Mouse (Mus musculus): ENCODE data around the gene Dld. TPM values are rescaled to one million over a fixed set of nuclear protein-coding genes. Genes with fewer than 3 reads are reported as not detected.

Dld gene
- total RNA-seq, 2 experiments from 2014 or later, result 111 to 119 TPM

DNA sequence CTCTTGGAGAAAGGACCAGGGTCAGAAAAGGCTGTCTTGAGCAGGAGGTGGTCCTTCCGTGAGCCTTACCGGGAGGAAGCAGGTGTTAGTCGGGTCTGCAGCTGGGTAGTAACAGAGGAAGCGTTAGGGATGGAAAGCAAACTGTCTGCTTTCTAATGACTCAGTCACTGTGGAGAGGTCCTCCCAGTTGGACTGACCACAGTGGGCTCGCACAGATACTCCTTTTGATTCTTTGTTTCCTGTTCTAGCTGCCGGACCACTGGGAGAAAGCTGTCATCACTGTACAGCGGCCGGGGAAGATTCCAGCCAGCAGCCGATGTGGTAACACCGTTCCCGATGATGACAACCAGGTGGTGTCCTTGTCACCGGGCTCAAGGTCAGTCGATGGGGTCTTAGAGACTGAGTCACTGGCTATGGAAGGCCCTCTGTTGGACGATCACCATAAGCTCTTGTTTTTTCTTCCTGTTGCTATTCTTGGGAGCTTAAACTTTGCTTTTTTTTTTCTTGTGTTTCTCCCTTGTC, 51.5 kb downstream of the Dld start:
- intact Hi-C loops (cut with DNase I), result no loop called here
- DNase-seq (ENCODE audit: extremely low spot score in 1 of 2, low spot score in 2 of 2), result no peak

DNA sequence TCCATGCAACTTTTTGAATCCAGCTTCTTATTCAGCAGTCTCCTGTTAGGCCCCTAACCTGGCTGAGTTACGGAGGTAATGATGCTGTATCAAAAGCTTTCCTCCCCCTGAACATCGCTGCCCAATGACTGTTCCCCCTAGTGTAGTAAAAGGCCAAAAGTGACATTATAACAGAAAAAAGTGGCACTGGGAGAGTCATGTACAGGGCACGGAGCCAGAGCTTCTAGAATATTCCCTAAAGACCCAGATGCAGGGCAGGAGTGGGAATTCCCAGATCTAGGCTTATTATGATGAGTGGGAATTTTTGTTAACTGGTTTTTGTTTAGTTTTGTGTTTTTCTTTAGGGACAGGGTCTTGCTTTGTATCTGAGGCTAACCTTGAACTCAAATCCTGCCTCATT, 52.1 kb downstream of the Dld start:
- intact Hi-C loops (cut with DNase I), result no loop called here
- no peak for DNase-seq (ENCODE audit: extremely low spot score in 1 of 2, low spot score in 2 of 2)

DNA sequence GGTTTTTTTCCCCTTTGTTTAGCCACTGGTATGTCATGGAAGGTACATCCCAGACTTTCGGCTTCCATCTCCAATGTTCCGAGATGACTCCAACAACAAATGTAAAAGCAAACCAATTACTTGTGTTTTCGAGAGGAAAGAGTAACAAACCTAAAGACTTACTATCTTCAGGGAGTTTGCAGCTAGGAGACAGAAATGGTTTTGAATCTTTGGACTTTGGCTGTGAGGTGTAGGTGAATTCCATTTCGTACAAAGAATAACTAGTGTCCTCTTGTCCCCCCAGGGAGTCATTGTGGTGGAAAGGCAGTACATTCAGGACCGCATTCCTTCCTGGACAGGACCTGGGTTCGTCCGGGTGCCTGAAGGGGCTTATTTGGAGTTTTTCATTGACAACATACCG, 52.7 kb downstream of the Dld start:
- DNase-seq (ENCODE audit: extremely low spot score in 1 of 2, low spot score in 2 of 2), result no peak
- intact Hi-C loops (cut with DNase I), result no loop called here

DNA sequence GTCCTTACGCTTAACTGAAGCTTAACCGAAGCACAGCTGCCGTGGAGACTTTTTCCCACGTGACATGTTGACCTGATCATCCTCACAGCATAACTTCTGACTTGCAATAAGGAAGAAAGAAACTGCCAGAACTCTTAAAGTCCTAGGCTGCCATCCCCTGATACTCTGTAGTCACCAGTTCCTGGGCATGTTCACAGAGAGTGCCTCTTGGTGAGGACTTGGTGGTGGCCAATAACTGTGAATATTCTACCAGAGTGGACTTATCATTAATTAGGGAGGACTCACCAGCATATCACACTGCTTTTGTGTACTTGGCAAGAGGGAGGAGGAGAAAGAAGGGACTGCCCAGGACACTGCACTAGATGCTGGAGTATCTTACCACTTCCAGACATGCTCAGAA, 53.1 kb downstream of the Dld start:
- no peak for DNase-seq (ENCODE audit: extremely low spot score in 1 of 2, low spot score in 2 of 2)
- intact Hi-C loops (cut with DNase I), result no loop called here

DNA sequence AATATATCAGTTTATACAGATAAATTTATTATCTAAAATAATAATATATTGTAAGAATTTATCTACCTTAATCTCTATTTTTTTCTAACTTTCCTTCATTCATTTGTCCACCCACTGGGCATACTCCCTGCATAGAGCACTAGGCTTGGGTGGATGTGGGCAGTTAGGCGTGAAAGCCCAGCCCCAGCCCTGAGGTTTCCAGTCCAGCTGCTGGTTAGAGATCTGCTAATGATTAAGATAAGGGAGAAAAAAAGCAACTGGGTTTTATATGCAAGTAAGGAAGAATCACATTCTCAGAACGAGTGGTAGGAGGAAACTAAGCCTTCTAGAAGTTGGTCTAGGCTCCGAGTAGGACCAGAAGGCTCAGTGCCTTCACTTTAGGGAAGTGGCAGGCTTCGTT, 55.2 kb downstream of the Dld start:
- DNase-seq (ENCODE audit: extremely low spot score in 1 of 2, low spot score in 2 of 2), result no peak
- intact Hi-C loops (cut with DNase I), result no loop called here

DNA sequence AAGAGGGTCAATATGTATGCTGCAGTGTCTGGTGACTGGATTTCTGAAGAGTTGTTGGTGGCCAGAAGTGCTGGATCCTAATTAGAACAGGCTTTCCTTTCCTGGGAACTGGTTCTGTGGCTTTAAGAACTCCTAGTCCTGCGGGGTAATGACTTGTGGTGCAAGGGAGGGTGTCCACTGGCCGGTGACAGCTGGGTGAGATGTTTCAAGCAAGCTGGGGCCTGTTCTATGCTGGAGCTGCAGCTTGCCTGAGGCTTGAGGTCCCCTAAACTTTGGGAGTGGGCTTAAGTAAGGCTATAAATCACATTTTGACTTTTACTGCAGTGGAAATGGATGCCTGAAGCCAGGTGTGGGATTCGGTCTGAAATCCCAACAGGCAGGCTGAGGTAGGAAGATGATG, 55.7 kb downstream of the Dld start:
- intact Hi-C loops (cut with DNase I), result no loop called here
- no peak for DNase-seq (ENCODE audit: extremely low spot score in 1 of 2, low spot score in 2 of 2)

DNA sequence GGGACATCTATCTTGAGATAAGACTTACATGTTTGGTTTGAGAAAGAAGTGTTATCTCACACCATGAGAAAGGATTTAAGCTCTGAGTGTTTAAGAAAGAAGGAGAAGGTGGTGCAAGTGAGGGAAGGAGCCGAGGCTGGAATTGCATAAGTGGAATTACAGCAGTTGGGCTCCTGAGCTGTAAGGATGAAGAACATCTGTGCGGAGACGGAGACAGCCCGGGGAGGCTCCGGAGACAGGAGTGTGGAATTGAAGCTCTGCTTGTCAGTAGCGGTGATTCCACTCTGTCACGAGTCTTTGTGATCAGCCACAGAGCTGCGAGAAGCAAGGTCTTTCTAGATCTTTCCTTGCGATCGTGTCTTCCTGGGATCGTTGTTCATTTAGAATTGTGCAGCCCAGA, 56.3 kb downstream of the Dld start:
- no peak for DNase-seq (ENCODE audit: extremely low spot score in 1 of 2, low spot score in 2 of 2)
- intact Hi-C loops (cut with DNase I), result no loop called here

DNA sequence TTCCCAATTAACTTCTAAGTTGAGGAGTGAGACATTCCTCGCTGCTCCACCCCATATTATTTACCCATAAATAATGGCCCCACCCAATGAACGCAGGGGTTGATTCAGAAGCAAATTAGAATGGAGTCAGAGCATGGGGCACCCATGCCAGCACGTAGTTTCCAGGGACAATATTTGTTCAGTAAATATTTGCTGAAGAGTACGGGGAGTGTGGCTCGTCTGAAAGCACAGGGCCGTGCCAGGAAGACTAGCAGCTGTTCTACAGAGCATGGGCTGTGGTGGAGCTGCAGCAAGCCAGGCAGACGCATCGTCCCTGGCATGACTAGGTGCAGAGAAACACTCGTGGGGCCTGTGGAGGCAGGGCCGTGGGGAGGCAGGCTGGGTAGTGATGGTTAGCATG, 56.7 kb downstream of the Dld start:
- intact Hi-C loops (cut with DNase I), result no loop called here
- DNase-seq (ENCODE audit: extremely low spot score in 1 of 2, low spot score in 2 of 2), result no peak

DNA sequence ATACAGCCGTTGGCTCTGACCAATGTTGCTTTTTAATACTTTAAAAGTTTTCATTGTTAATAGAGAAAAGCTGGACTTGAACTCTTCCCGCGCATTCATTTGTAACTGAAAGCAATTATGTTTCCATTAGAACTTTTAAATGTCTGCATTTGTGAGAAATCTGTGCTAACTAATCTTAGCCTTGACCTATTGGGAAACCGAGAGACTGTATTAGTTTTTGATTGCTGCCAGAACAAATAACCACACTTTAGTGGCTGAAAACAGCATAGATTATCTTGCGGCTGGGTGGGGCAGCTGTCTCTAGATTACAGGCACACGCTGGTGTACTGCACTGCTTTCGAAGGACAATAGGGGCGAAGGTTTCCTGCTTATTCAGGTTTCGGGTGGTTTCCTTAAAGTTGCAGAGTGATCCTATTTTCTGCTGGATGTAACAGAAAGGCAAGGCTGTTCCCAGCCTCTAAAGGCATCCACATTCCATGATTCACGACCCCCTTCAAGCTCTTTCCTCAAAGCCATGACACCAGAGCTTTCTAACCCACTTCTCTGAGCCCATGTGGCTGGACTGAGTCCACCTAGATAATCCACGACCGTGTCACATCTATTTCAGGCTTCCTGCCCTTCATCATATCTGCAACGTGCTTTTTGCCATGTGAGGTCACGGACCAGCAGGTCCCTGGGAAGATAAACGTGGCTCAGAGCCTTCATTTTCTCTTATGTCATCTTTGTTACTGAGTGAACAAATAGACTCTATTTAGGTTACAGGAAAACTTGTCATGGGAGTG, 57.7 kb downstream of the Dld start:
- intact Hi-C loops (cut with DNase I), result no loop called here
- no peak for DNase-seq (ENCODE audit: extremely low spot score in 1 of 2, low spot score in 2 of 2)

DNA sequence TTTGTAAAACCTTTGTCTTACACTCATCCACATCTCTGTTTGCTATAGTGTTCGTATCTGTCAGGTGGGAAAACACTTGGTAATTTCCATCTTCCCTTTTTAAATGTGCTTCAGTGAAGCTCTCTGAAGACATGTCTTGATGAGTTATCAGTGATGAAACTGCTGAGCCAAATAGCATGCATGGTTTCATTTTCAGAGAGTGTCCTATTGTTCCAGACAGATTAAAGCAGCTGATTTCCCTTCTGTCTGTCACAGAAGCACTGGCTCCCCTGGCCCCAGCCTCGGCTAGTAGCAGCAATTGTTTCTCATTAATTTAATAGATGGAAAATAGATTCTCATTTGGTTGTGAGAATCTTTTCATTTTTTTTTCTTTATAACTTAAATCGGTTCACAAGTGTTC, 60.3 kb downstream of the Dld start:
- no peak for DNase-seq (ENCODE audit: extremely low spot score in 1 of 2, low spot score in 2 of 2)
- intact Hi-C loops (cut with DNase I), result no loop called here

DNA sequence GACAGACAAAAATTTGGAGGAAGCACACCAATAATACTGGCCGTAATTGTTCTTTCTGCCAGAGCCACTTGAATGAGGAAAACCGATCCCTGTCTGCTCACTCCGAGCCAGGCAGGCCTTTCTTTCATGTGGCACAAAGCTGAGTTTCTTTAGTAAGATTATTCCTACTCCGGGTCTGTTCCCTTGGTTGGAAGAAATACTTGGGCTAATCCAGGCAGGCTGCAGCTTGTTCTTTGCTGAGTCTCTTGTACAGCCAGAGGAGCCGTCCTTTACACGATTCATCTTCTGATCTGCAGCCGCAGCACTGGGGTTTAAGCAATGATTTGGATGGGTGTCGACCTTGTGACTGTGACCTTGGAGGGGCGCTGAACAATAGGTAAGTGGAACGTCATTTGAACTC, 62.2 kb downstream of the Dld start:
- intact Hi-C loops (cut with DNase I), result no loop called here
- no peak for DNase-seq (ENCODE audit: extremely low spot score in 1 of 2, low spot score in 2 of 2)

DNA sequence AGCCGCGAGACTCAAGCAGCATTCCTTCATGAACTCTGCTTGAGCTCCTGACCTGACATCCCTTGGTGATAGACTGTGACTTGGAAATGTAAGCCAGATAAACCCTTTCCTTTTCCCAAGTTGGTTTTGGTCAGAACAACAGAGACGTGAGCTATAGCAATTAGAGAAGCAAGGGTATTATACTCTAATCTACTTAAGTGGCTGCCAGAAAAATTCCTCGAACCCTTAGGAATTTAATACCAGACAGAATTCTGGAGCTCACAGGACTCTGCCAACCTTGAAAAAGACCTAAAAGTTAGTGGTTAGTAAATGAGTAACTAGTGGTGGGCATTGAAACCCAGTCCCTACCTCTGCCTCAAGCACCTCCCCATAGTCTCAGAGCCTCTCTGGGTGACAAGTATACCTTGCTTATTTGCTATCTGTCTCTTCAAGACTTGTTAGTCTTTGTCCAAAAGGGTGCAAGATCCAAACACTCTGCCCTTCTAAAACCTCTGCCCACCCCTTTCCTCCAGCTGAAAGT, 67.6 kb downstream of the Dld start:
- intact Hi-C loops (cut with DNase I), result no loop called here
- no peak for DNase-seq (ENCODE audit: extremely low spot score in 1 of 2, low spot score in 2 of 2)

DNA sequence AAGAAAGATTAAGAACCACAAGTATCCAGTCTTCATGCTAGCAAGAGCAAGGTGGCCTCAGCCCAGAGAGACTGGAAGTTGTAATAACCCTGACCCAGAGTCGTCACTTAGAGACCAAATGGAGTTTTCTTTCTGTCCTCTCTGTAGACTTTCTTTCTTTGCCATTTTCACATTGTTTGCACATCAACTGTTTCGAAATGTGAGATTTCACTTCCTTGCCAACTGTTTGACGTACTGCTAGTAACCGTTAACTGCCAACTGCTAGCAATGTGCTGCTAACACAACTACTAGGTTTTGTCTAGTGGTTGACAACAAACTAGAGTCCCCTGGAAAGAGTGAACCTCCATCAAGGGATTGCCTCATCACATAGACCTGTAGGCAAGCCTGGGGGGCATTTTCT, 68.1 kb downstream of the Dld start:
- no peak for DNase-seq (ENCODE audit: extremely low spot score in 1 of 2, low spot score in 2 of 2)
- intact Hi-C loops (cut with DNase I), result no loop called here

DNA sequence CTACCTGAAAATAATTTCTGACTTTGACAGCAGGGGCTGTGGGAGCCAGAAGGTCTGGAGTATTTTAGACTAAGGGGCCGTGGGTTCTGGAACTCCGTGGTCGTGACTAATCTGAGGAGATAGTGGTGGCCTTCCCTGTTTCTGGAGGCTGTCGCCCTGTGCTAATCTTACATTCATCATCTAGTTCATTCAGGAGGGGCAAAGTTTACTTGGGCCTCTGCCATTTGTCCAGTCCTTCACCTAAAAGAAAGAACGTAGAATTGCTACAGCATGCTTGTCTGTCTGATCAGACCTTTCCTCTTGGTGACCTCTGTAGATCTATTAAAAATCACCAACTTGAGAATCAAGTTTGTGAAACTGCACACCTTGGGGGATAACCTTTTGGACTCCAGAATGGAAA, 69.0 kb downstream of the Dld start:
- DNase-seq (ENCODE audit: extremely low spot score in 1 of 2, low spot score in 2 of 2), result no peak
- intact Hi-C loops (cut with DNase I), result no loop called here

Other genes with a start within 250 kb of the Dld start
- gene Gm6993, start 110.7 kb downstream of the Dld start, total RNA-seq (2021), result not detected
- 10 to 100 TPM; 33.1 to 35.1 TPM for gene Lamb1, start 86.2 kb downstream of the Dld start, total RNA-seq (2021)
- under 1 TPM; 0.11 to 0.20 TPM for gene Slc26a3, start 39.4 kb upstream of the Dld start, total RNA-seq (2021)
- gene Cbll1, start 148.2 kb upstream of the Dld start, total RNA-seq (2021), result 10 to 100 TPM; 22.5 to 22.6 TPM
- 1 to 10 TPM in 1 of 2 experiments, under 1 TPM in 1; 0.84 to 1.3 TPM for gene Slc26a4, start 208.5 kb upstream of the Dld start, total RNA-seq (2021)

All from left cerebral cortex, postnatal 10 days (tissue).